Mouse (Mus musculus) cerebellum, adult 9-10 months (tissue): Measurements from ENCODE around the gene Syde2.
"Not testable (repeated sequence)": the region's sequence is repeated elsewhere in the genome, so short reads cannot be mapped to it uniquely, and the experiment has no call there.

Source experiments
- DNase-seq: peaks from one replicate; pipeline ENCODE4 v3.0.0; 2022

Gene Syde2

DNA sequence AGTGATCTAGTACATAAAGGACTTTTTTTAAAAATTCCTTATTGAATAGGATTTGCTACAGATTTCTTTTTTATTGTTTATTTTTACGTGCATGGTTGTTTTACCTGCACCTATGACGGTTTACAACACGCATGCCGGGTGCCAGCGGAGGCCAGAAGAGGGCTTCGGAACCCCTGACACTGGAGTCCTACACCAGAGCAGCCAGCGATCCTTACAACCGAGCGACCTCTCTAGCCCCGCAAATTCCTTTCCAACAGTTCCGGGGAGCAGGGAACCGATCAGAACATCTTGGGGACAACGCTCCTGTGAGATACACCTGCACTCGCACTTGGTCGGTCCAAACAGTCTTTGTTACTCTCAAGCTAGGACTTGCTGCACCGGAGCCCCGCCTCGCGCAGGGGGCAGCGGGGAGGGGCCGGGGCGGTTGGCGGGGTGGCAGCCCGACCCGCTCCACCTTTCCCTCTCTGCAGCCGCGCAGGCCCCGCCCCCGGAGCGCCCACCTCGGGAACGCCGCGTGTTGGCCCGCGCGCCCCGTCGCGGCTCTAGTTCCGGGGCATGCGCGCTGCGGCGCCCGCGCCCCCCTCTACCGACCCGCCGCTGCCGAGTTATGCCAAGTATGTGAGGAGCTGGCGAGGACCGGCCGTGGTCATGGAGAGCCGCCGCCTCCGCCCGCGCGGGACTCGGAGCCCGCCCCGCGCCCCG lies at the start of gene Syde2:
Gene Syde2 (plus strand): TSS at position 603 of the 702 bp plus-strand sequence.
- DNase-seq: peak; percentile 2

- peak; percentile 20 for DNase-seq
Measured at GRCm38 (mm10) chr3:145938405-145939349, 49.0 kb upstream of the Syde2 start.

- DNase-seq: no peak
Measured at GRCm38 (mm10) chr3:145939402-145939801, 48.3 kb upstream of the Syde2 start.

DNA sequence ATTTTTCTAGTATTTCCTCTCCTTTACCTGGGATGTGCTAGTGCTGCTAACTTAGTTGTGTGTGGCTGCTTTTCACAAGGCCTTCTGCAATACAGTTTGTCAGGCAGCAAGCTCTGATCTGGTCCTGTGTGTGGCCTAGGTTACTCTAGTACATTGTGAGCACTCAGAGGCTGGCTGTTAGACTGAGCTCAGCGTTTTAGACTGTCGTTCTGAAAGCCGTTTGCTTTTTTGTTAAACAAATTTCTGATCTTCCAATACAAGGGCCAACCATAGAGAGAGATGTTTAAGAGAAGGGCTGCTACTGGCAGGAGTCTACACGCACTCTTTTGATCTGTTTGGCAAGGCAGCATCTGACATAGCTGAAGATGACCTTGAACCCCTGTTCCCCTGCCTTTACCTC lies 47.7 kb upstream of the Syde2 start:
- no peak for DNase-seq

DNA sequence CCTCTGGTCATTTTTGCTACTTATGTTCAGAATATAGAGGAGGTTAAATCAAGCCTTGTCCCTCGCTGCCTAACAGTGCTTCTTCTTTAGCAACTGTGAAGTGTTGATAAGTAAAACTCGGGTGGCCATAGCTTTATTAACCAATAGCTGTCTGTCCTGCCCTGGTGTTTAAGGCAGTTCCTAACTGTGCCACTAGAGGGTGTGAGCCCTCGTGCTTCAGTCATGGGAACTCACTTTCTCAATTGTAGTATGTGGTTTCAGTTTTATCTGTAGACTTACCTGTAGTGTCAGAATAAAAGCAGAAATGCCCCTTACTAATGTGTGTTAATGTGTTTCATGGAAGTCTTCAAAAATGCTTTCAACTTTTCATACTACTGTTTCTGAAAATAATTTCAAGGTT lies 45.7 kb upstream of the Syde2 start:
- peak; percentile 54 for DNase-seq

GRCm38 (mm10) chr3:145944348-145944747 lies 43.3 kb upstream of the Syde2 start:
- no peak for DNase-seq

- DNase-seq: no peak
Measured at GRCm38 (mm10) chr3:145945904-145946303, 41.8 kb upstream of the Syde2 start.

GRCm38 (mm10) chr3:145946654-145947053 lies 41.0 kb upstream of the Syde2 start:
- DNase-seq: no peak

- no peak for DNase-seq
Measured at GRCm38 (mm10) chr3:145947539-145948204, 40.0 kb upstream of the Syde2 start.

DNA sequence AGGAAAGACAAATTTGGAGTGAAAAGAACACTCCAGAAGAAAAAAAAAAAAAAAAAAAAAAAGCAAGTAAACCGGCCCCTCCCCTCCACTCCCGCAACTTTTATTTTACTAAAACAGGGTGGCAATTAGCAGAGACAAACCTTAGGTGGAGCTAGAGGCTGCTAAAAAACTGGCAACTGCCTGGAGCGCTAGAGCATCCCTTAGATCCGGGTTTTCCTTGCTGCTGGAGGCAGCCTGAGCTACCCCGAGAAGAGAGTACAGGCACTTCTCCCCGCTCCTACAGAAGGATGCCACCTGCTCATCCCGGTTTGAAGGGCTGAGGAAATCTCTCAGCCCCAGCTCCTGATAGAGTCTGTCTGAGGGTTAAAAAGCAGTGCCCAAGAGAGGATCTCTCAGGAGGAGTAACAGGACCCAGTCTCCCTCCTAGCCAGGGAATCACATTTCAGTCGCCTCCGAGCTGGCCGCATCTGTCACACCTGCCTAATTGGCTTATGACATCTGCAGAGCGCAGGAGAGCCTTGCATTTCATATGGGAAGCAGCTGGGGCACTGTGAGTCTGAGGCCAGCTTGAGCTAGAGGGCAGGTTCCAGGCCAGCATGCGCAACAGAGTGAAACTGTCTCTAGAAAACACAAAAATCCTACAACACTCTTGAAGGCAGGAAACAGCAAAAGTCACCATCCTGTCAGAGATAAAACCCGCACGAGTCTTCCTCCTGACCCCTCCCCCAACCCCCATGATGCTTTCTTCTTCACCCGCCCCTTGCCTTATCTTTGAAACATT lies 37.4 kb upstream of the Syde2 start:
- peak; percentile 28 for DNase-seq

- no peak for DNase-seq
Measured at GRCm38 (mm10) chr3:145950815-145951130, 36.9 kb upstream of the Syde2 start.

DNA sequence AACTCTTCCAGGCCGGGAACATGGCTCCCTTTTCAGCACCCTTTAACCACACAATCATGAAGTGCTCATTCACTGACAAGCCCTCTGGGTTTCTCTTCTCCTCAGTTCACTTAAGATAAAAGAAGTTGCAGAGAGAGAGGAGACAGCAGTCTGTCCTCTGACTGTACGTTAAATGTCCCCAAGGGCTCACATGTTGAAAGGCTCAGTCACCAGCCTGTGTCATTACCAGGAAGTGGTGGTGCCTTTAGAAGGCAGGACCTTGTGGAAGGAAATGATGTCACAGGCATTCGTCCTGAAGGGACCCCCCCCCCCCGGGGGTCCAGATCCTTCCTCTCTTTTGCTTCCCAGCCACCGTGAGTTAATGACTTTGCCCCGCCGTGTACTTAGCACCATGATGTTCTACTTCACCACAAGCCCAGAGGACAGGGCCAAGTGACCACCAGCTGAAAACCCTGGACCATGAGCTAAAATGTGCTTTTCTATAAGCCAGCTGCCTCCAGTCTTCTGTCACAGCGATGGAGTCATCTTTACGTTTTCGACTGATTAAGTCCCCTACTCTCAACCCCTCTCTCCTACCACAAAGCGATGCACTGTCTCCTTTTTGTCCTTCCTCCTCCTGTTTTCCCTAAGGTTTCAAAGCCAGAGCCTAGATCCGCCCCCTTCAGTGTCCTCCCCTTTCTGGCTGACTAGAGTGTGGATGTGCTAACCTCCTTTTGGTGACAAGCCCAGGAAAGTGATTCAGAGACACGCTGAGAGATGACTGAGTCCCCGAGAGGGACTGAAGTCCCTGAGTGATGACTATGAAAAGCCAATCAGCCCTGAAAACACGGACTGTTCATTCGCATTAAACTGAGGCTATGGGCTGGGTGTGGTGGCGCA lies 36.1 kb upstream of the Syde2 start:
- DNase-seq: no peak

DNA sequence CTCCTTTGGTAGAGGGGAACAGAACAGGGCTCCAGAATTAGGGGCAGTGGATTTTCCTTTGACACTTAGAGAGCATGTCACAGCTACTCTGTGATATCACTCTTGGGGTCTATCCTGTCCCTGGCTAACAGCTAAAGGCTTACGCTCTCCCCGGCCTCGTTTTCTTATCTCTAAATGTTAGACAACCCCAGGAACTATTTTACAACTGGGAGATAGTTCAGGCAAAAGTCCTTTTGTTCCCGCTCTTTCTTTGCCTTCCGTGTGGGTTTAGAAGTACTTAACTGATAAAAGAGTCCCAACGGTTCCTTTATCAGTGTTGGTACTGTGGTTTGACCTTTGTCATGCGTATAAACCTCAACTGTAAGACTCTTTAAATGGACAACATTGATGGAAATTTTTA lies 34.7 kb upstream of the Syde2 start:
- DNase-seq: no peak

DNA sequence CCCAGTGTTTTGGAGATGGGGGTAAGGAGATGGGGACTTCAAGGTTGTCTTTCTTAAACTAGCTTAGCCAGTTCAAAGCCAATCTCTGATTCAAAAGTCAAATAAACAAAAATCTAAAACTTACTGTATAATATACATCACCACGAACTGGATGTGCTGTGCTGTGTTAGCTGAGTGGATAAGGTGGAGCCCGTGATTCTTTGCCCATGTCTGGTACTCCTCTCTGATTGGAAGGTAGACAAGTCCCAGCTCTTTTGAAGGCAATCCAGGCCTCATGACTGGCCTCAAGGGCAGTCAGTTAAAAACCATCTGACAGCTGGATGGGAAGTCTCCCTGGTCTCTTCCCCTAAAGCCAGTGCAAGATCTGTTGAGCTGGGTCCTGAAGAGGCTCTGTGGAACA lies 34.3 kb upstream of the Syde2 start:
- no peak for DNase-seq

DNA sequence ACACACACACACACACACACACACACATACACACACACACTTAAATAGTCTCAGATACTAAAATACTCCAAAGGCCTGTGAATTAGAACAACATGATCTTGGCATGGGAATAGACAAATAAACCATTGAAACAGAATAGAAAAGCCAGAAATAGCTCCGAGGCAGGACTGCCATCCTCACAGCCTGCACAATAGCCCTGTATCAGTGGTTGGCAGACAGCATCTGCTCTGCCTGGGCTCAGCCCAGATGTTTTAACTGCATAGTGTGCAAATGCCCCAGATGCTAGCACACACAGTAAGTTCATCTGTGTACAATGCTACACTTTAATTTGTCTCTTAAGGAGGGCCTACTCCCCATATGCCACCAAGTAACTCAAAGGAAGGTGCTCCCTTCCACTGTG lies 27.8 kb upstream of the Syde2 start:
- DNase-seq: no peak

- no peak for DNase-seq
Measured at GRCm38 (mm10) chr3:145962411-145962810, 25.3 kb upstream of the Syde2 start.

GRCm38 (mm10) chr3:145963101-145964017 lies 24.3 kb upstream of the Syde2 start:
- no peak for DNase-seq

- no peak for DNase-seq
Measured at GRCm38 (mm10) chr3:145964018-145964387, 23.7 kb upstream of the Syde2 start.

DNA sequence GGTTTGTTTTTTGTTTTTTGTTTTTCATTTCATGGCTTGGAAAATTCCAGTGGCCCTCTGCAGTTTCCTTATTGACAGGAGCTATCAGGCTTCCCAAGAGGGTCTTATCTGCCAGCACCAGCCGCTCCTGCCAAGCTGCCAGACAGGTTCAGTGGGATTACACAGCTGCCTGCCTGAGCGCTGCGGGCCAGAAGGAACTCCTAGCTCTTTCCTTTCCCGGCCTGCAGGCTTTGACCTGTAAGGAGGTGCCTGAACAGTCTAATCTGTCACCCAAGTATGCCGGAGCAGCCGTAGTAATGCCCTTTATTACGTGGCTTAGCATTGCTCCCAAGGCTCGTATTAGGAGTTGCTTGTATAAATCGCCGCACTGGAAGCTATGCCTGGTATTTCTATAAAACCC lies 23.2 kb upstream of the Syde2 start:
- no peak for DNase-seq

GRCm38 (mm10) chr3:145965583-145965982 lies 22.1 kb upstream of the Syde2 start:
- not testable (repeated sequence) for DNase-seq

- DNase-seq: no peak
Measured at GRCm38 (mm10) chr3:145966806-145967205, 20.9 kb upstream of the Syde2 start.
